Mouse (Mus musculus) heart, embryonic 12.5 days (tissue): ENCODE data around the gene Rbms3. TPM values are rescaled to one million over a fixed set of nuclear protein-coding genes. Genes with fewer than 3 reads are reported as not detected.

Source experiments
- ATAC-seq: fragments of 200-750 bp; cut with Nextera tagmentation; 2 replicates; pipeline ENCODE4 v1.8.0; 2017; ENCODE audit warnings: moderate TSS enrichment, moderate library complexity; ENCODE audit not compliant: insufficient number of reproducible peaks, low FRiP score
- H3K27ac ChIP-seq: fragments of 300-500 bp; sonication (generic); 2 replicates; pipeline ENCODE4 v1.5.1; 2016; ENCODE audit warnings: mild to moderate bottlenecking, moderate library complexity; ENCODE audit not compliant: poor library complexity, severe bottlenecking
- H3K27me3 ChIP-seq: fragments of 300-500 bp; sonication (generic); replicated peaks from 2 replicates; pipeline ENCODE4 v1.6.1; 2016; ENCODE audit warnings: mild to moderate bottlenecking, moderate library complexity
- H3K36me3 ChIP-seq: fragments of 300-500 bp; sonication (generic); 2 replicates; pipeline ENCODE4 v1.6.1; 2016; ENCODE audit warnings: mild to moderate bottlenecking, moderate library complexity
- H3K4me1 ChIP-seq: fragments of 300-500 bp; sonication (generic); replicated peaks from 2 replicates; pipeline ENCODE4 v1.6.1; 2016; ENCODE audit warnings: mild to moderate bottlenecking
- H3K4me2 ChIP-seq: fragments of 300-500 bp; sonication (generic); 2 replicates; pipeline ENCODE4 v1.6.1; 2016; ENCODE audit warnings: mild to moderate bottlenecking, moderate library complexity
- H3K4me3 ChIP-seq: fragments of 300-500 bp; sonication (generic); 2 replicates; pipeline ENCODE4 v1.5.1; 2016; ENCODE audit warnings: mild to moderate bottlenecking
- H3K9ac ChIP-seq: fragments of 300-500 bp; sonication (generic); 2 replicates; pipeline ENCODE4 v1.6.1; 2016; ENCODE audit warnings: mild to moderate bottlenecking, moderate library complexity
- H3K9me3 ChIP-seq: fragments of 300-500 bp; sonication (generic); replicated peaks from 2 replicates; pipeline ENCODE4 v1.6.1; 2016; ENCODE audit warnings: mild to moderate bottlenecking, moderate library complexity
- WGBS: fragments of 180-500 bp; shearing (Covaris S2); methylation state at CpG from one replicate; pipeline ENCODE4 v1.1.7; 2016; 5-methylcytosine and 5-hydroxymethylcytosine counted together
- polyA plus RNA-seq: library from polyadenylated mRNA; unstranded; fragments of >200 nt; fragmentation: Nextera tagmentation; extraction: Ambion mirVana; gene quantifications from 2 replicates; pipeline ENCODE4 v1.2.1, GENCODE M21; 2016

Gene Rbms3
- polyA plus RNA-seq, 1 experiment from 2014 or later, result 42.2 TPM

DNA sequence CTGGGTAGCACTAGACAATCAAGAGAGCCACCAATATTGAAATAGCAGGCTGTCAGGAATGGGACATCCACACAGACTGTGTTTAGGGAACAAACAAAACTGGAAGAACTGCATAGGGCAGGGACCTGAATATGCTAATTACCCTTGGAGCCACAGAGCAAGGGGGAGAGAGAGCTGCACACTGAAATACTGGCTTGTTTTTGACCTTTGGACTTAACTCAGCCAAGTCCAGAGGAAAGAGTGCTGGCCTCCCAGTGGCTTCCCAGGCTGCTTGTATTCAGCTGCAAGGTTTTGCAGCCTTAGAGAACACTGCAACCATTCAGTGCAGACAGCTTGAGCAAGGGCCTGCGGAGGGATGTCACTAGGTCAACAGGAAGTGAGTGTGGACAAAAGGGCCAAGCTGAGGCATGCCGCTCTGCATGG lies 611.0 kb downstream of the Rbms3 start:
- Histone ChIP-seq H3K4me2 (0 out of 2 replicates have a peak overlapping the region, but pooled peaks have one; percentile 12), H3K27ac (peak overlapping the region; percentile 39), H3K9ac (no peak overlapping the region; the same call in 1 of the 2 replicates), H3K27me3 (no peaks in the 10 kb centered on the region), H3K9me3 (no peaks in the 10 kb centered on the region), H3K36me3 (no peaks in the 10 kb centered on the region), H3K4me3 (no peak overlapping the region), H3K4me1 (peaks cover 26% of the 10 kb centered on the region)
- whole genome bisulfite sequencing, result 43% methylated on average over 2 of the region's 2 CpGs
- ATAC-seq, result no peak; the same call in 1 of the 2 replicates

DNA sequence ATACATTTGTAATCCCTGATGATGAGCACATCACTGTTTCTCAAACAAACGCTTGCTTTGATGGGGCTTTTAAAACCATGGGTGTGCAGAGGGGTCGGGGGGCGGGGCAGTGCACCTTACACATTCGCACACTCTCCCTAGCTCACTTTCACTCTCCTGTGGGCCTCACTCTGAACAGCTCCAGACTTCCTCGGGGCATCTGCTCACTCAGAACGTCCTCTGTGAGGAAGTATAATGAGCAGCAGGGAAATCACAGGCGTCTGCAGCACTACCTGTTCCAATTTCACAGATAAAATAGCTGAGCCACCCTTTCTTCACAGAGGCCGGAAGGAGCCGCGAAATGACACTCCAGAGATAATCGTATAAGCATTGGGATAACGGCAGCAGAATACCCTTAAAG lies 611.4 kb downstream of the Rbms3 start:
- Histone ChIP-seq H3K4me1 (peaks cover 26% of the 10 kb centered on the region), H3K27me3 (no peaks in the 10 kb centered on the region), H3K4me2 (0 out of 2 replicates have a peak overlapping the region, but pooled peaks have one; percentile 12), H3K9ac (no peak overlapping the region), H3K36me3 (no peaks in the 10 kb centered on the region), H3K9me3 (no peaks in the 10 kb centered on the region), H3K27ac (peak overlapping the region; percentile 39; the same call in 1 of the 2 replicates), H3K4me3 (no peak overlapping the region)
- no peak for ATAC-seq
- 51% methylated on average over 12 of the region's 12 CpGs for WGBS

DNA sequence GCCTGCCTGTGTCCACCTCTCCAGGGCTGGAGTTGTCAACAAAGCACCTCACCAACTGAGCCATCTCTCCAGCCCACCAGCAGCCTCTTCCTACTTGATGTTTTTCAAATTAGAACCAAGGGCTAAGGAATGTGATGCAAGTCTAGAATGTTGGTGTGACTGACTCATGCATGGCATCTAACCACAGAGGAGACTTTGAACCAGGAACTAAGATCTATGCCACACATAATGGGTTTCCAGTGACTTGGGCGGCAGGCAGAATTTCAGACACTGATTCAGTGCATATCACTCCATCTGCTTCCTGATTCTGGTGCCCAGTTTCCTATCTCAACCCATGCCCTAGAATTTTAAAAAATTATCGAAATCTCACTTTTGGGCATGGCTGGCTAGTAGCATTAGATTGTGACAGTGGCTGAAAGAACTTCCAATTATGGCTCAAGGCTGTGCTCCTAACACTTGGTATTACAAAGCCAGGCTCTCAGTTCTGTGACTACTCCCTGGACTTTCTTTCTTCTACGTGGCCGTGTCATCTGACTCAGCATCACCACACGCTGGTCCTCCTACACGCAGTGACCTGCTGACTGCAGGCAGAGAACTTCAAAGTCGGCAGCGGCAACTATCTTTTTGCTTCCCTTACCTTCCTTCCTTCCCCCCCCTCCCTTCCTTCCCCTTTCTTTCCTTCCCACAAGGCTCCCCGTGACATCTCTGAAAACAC lies 613.0 kb downstream of the Rbms3 start:
- peaks cover 19% of the 10 kb centered on the region for H3K4me1 ChIP-seq
- H3K27me3 ChIP-seq, result no peaks in the 10 kb centered on the region
- H3K4me3 ChIP-seq, result no peak overlapping the region
- no peak overlapping the region for H3K27ac ChIP-seq
- no peak overlapping the region for H3K4me2 ChIP-seq
- no peaks in the 10 kb centered on the region for H3K9me3 ChIP-seq
- H3K36me3 ChIP-seq, result no peaks in the 10 kb centered on the region
- WGBS, result 78% methylated on average over 9 of the region's 9 CpGs
- H3K9ac ChIP-seq, result no peak overlapping the region
- ATAC-seq, result no peak

DNA sequence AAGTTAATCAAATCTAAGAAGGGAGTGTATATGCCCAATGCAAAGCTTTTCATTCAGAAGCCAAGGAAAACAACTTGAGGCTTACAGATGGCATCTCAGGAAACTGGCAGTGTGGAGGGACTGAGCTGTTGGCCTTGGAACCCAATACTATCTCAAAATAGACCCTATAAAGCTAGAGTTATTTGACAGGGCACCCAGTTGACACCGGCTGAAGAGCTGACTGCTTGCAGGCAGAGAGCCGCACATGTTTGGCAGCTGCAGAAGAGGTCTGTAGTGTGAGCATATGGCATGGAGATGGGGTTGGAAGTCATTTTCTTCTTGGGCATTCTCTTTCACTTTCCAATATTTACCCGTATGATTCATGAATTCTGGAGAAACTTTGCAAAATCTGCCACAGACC lies 616.3 kb downstream of the Rbms3 start:
- Histone ChIP-seq H3K9me3 (no peaks in the 10 kb centered on the region), H3K4me2 (no peak overlapping the region), H3K27me3 (no peaks in the 10 kb centered on the region), H3K9ac (no peak overlapping the region), H3K27ac (no peak overlapping the region), H3K36me3 (no peaks in the 10 kb centered on the region), H3K4me1 (peaks cover 11% of the 10 kb centered on the region), H3K4me3 (no peak overlapping the region)
- no peak for ATAC-seq
- WGBS, result 69% methylated on average over 3 of the region's 3 CpGs

DNA sequence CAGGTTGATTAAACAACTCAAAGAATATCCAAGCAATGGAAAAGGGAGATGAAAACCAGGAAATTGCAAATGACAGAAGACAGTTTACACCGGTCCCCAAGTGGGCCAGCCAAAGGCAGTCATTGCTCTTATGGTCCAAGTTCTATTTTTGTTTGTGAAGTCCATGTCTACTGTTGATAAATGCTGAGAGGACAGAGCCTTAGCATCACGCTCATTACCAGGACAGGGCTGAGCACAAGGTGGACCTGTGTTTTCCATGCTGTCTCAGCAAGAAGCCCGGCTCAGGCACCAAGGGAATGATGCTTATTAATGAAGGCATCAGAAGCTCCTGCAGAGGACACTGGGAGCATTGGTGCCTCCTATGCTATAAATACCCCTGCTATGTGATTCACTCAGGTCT lies 618.9 kb downstream of the Rbms3 start:
- WGBS, result 80% methylated on average over 3 of the region's 3 CpGs
- Histone ChIP-seq H3K4me2 (no peak overlapping the region), H3K27ac (no peak overlapping the region), H3K9me3 (no peaks in the 10 kb centered on the region), H3K9ac (no peak overlapping the region), H3K36me3 (no peaks in the 10 kb centered on the region), H3K27me3 (no peaks in the 10 kb centered on the region), H3K4me1 (no peaks in the 10 kb centered on the region), H3K4me3 (no peak overlapping the region)
- no peak for ATAC-seq

DNA sequence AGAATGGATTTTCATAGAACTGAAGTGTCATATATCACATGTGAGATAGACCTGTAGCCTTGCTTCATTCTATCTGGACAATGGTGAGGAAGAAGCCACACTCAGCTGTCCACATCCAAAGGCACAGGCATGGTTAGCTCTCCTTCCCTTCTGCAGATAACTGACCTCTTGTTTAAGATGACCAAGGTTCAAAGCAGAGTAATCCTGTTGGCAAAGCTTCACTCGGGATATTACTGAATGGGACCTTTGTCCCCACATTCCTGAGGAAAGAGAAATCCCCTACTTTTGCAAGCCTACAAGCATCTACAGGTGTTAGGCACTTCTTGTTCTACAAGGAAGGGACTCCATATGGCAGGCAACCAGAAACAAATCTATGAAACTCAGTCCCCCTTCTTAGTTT lies 621.5 kb downstream of the Rbms3 start:
- H3K27ac ChIP-seq, result no peak overlapping the region
- H3K4me3 ChIP-seq, result no peak overlapping the region
- H3K27me3 ChIP-seq, result no peaks in the 10 kb centered on the region
- H3K36me3 ChIP-seq, result peaks cover 3% of the 10 kb centered on the region; the same call in 1 of the 2 replicates
- ATAC-seq, result no peak
- no peak overlapping the region for H3K9ac ChIP-seq
- peaks cover 4% of the 10 kb centered on the region; the same call in 1 of the 2 replicates for H3K9me3 ChIP-seq
- 80% methylated on average over 1 of the region's 1 CpGs for whole genome bisulfite sequencing
- H3K4me2 ChIP-seq, result no peak overlapping the region
- H3K4me1 ChIP-seq, result no peaks in the 10 kb centered on the region

DNA sequence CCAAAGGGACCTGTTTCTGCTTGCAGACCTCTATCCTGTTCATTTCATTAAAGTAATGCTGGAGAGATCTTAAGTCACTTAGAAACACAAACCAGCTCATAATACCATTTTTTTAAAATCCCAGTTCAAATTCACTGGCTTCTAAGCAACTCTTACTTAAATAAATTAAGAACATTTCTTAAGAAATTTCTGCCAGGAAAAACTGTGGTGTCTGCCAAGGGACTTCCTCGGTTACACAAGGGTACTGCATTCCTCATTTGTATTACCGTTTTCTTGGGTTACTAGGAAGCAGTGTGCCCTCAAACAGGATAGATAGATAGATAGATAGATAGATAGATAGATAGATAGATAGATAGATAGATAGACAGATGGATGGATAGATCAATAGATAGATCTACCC lies 627.6 kb downstream of the Rbms3 start:
- H3K9ac ChIP-seq, result no peak overlapping the region
- peaks cover 7% of the 10 kb centered on the region; the same call in 1 of the 2 replicates for H3K36me3 ChIP-seq
- no peaks in the 10 kb centered on the region for H3K4me1 ChIP-seq
- peaks cover 5% of the 10 kb centered on the region; the same call in 1 of the 2 replicates for H3K9me3 ChIP-seq
- no peaks in the 10 kb centered on the region for H3K27me3 ChIP-seq
- no peak overlapping the region for H3K4me3 ChIP-seq
- WGBS, result 69% methylated on average over 2 of the region's 2 CpGs
- no peak for ATAC-seq
- no peak overlapping the region for H3K27ac ChIP-seq
- no peak overlapping the region for H3K4me2 ChIP-seq

DNA sequence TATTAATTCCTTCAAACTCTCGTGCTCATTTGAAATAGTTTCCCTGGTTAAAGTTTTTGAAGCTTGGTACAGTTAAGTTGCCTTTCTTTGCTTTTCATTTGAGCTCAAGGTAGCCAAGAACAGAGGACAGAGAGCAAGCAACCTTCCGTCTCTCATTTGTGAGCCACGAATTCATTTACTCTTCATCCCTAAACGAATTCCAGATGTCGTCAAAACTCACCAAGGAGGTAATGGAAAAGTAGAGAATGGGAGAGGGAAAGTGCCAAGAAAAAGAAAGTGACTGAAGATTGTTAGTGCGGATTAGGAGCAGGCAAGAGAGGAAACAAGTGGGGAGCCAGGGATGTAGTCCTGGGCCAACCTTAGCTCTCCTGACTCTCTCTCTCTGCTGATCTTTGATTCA lies 630.5 kb downstream of the Rbms3 start:
- Histone ChIP-seq H3K36me3 (peaks cover 7% of the 10 kb centered on the region; the same call in 1 of the 2 replicates), H3K4me3 (no peak overlapping the region), H3K27ac (no peak overlapping the region), H3K9me3 (peaks cover 5% of the 10 kb centered on the region; the same call in 1 of the 2 replicates), H3K4me1 (no peaks in the 10 kb centered on the region), H3K27me3 (no peaks in the 10 kb centered on the region), H3K4me2 (no peak overlapping the region), H3K9ac (no peak overlapping the region)
- no peak for ATAC-seq
- 62% methylated on average over 6 of the region's 6 CpGs for WGBS

DNA sequence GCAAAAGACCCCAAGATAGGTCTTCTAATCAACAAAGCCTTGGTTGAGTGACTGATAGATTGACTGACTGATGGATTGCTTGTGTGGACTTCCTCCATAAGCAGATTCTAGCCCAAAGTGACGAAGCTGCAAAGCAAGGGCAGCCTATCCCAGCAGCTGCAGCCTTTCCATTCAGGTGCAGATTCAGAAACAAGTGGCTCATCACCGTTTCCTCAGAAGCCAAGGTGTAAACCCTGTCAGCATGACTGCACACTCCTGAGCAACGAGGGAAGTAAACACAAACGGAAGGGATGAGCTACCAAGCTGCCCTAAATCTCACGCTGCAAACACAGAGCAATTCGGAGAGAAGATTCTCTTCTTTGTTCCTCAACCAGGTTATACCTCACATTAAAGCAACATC lies 639.4 kb downstream of the Rbms3 start:
- 86% methylated on average over 6 of the region's 6 CpGs for WGBS
- H3K36me3 ChIP-seq, result 0 out of 2 replicates have a peak, but pooled peaks cover 3% of the 10 kb centered on the region

DNA sequence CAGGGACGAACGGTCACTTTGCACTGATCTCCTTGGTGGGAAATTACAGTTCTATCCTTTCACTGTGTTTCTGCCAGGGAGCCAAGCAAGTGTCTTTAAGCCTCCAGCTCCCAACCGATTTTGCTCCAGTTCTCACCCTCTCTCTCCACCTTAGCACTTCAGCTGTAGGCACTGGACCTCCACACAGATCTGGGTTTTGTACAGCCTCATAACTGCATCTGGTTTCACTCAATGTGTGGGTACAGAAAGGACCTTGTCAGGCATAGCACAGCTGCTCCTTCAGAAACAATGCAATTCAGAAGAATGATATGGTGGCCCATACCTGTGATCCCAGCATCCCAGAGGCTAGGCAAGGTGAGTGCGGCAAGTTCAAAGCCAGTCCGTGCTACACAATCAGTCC lies 648.9 kb downstream of the Rbms3 start:
- H3K4me2 ChIP-seq, result no peak overlapping the region
- H3K9ac ChIP-seq, result no peak overlapping the region
- H3K4me3 ChIP-seq, result no peak overlapping the region
- 69% methylated on average over 5 of the region's 5 CpGs for WGBS
- peaks cover 14% of the 10 kb centered on the region for H3K36me3 ChIP-seq
- H3K27me3 ChIP-seq, result no peaks in the 10 kb centered on the region
- ATAC-seq, result no peak
- H3K27ac ChIP-seq, result 0 out of 2 replicates have a peak overlapping the region, but pooled peaks have one; percentile 30
- peaks cover 9% of the 10 kb centered on the region for H3K4me1 ChIP-seq
- H3K9me3 ChIP-seq, result 0 out of 2 replicates have a peak, but pooled peaks cover 3% of the 10 kb centered on the region

More for the DNA sequence above, 639.4 kb downstream of the Rbms3 start:
- H3K4me3 ChIP-seq, result no peak overlapping the region
- H3K27ac ChIP-seq, result no peak overlapping the region
- no peaks in the 10 kb centered on the region for H3K9me3 ChIP-seq
- H3K27me3 ChIP-seq, result no peaks in the 10 kb centered on the region
- no peak for ATAC-seq
- H3K4me1 ChIP-seq, result no peaks in the 10 kb centered on the region
- no peak overlapping the region for H3K4me2 ChIP-seq
- no peak overlapping the region for H3K9ac ChIP-seq

DNA sequence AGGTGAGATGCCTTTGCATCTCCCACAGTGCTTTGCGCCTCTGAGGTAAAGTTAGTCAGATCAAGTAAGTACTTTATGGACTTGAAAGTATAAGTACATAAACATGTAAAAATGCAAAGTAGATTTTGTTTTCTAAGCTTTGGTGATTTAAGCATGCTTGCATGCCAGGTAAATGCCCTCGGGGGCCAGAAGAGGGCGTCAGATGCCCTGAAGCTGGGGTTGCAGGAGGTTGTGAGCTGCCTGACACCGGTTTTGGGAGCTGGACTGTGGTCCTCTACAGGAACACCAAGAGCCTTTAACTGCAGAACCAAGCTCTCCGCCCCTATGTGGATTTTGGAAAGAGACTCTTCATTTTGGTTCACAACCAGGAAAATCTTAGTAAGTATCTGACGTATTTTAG lies 652.3 kb downstream of the Rbms3 start:
- Histone ChIP-seq H3K36me3 (peaks cover 14% of the 10 kb centered on the region), H3K9ac (no peak overlapping the region), H3K4me1 (peaks cover 13% of the 10 kb centered on the region), H3K4me2 (no peak overlapping the region), H3K9me3 (0 out of 2 replicates have a peak, but pooled peaks cover 3% of the 10 kb centered on the region), H3K4me3 (no peak overlapping the region), H3K27ac (no peak overlapping the region), H3K27me3 (no peaks in the 10 kb centered on the region)
- 84% methylated on average over 6 of the region's 6 CpGs for WGBS
- ATAC-seq, result no peak
